Comparison of ENCODE assay signal across 22 mouse cellular contexts in genomic region chr4:153118824-153119646, GRCm38 (mm10).
A peak's percentile ranks its signal among the peaks of the same experiment; 100 is the strongest.
DNase-seq lines count a peak whose midpoint lies in the region; ATAC-seq and TF ChIP-seq lines count a peak whose summit lies in the region.
"Had no signal": no experiment of that assay in that cellular context is flagged by ENCODE, and none has a peak within 500 bp of the region (broad histone marks: within the 10 kb centered on the region; RNA-seq: fewer than 3 reads in every experiment).

No protein-coding gene starts in this region.

- peak overlapping the region; percentile 37; the same call in 1 of the 2 replicates for H3K27ac ChIP-seq in kidney, adult 2 months (ENCODE audit: insufficient read depth, low read depth, low read length)
- peak overlapping the region; percentile 85 for H3K27ac ChIP-seq in kidney, embryonic 16.5 days (ENCODE audit: low read length)
- no peak overlapping the region for H3K27ac ChIP-seq in liver, embryonic 12.5 days
- H3K27ac ChIP-seq: embryonic facial prominence, embryonic 10.5 days; forebrain, embryonic 13.5 days; heart, embryonic 15.5 days; hindbrain, embryonic 10.5 days; hindbrain, embryonic 14.5 days had no signal

- H3K27me3 ChIP-seq in kidney, adult 2 months (replicated peaks; ENCODE audit: control insufficient read depth, insufficient read depth, low read length), result no peaks in the 10 kb centered on the region
- H3K27me3 ChIP-seq in kidney, embryonic 16.5 days (ENCODE audit: insufficient read depth, low read length), result no peaks in the 10 kb centered on the region
- H3K27me3 ChIP-seq in liver, embryonic 12.5 days (replicated peaks), result no peaks in the 10 kb centered on the region
- H3K27me3 ChIP-seq: forebrain, embryonic 13.5 days; heart, embryonic 15.5 days had no signal

- H3K9ac ChIP-seq in kidney, embryonic 16.5 days (replicated peaks; ENCODE audit: low read length), result no peak overlapping the region; the same call in 1 of the 2 replicates
- H3K9ac ChIP-seq in liver, embryonic 12.5 days, result no peak overlapping the region
- H3K9ac ChIP-seq: forebrain, embryonic 13.5 days; forebrain, postnatal 0 days; heart, embryonic 15.5 days; hindbrain, embryonic 14.5 days had no signal

- H3K36me3 ChIP-seq in kidney, adult 2 months (ENCODE audit: control insufficient read depth, insufficient read depth, low read length), result no peaks in the 10 kb centered on the region
- no peaks in the 10 kb centered on the region for H3K36me3 ChIP-seq in kidney, embryonic 16.5 days (ENCODE audit: insufficient read depth, low read length)
- H3K36me3 ChIP-seq in liver, embryonic 12.5 days, result no peaks in the 10 kb centered on the region
- H3K36me3 ChIP-seq: embryonic facial prominence, embryonic 10.5 days; heart, embryonic 15.5 days; hindbrain, embryonic 10.5 days had no signal

- H3K4me2 ChIP-seq in kidney, embryonic 16.5 days (replicated peaks; ENCODE audit: low read depth, low read length), result peak overlapping the region; percentile 39
- H3K4me2 ChIP-seq in liver, embryonic 12.5 days, result no peak overlapping the region
- H3K4me2 ChIP-seq: forebrain, embryonic 13.5 days; heart, embryonic 11.5 days; heart, embryonic 15.5 days; hindbrain, embryonic 14.5 days had no signal

- peak overlapping the region; percentile 39; the same call in 1 of the 2 replicates for H3K4me3 ChIP-seq in kidney, adult 2 months (ENCODE audit: insufficient read depth, low read depth, low read length)
- H3K4me3 ChIP-seq in kidney, embryonic 16.5 days (ENCODE audit: low read length), result peak overlapping the region; percentile 5; the same call in 1 of the 2 replicates
- no peak overlapping the region for H3K4me3 ChIP-seq in liver, embryonic 12.5 days
- H3K4me3 ChIP-seq: embryonic facial prominence, embryonic 10.5 days; forebrain, embryonic 13.5 days; heart, embryonic 15.5 days; hindbrain, embryonic 10.5 days had no signal

- no peaks in the 10 kb centered on the region for H3K9me3 ChIP-seq in kidney, embryonic 16.5 days (ENCODE audit: low read length)
- no peaks in the 10 kb centered on the region; the same call in 1 of the 2 replicates for H3K9me3 ChIP-seq in liver, embryonic 12.5 days (replicated peaks)
- H3K9me3 ChIP-seq: embryonic facial prominence, embryonic 10.5 days; forebrain, embryonic 13.5 days; heart, embryonic 15.5 days; hindbrain, embryonic 10.5 days had no signal

- H3K4me1 ChIP-seq in kidney, adult 2 months (ENCODE audit: control insufficient read depth, insufficient read depth, low read length), result peaks cover 2% of the 10 kb centered on the region; the same call in 1 of the 2 replicates
- H3K4me1 ChIP-seq in kidney, embryonic 16.5 days (ENCODE audit: insufficient read depth, low read length), result peaks cover 30% of the 10 kb centered on the region
- H3K4me1 ChIP-seq in liver, embryonic 12.5 days, result no peaks in the 10 kb centered on the region
- H3K4me1 ChIP-seq: heart, embryonic 15.5 days had no signal

- 29% methylated on average over 14 of the region's 14 CpGs for WGBS in kidney, adult 2 months
- 31% methylated on average over 14 of the region's 14 CpGs for WGBS in kidney, embryonic 16.5 days
- WGBS in liver, embryonic 12.5 days (ENCODE audit: insufficient replicate concordance), result 62% methylated on average over 14 of the region's 14 CpGs

- no peak for TF ChIP-seq POLR2A in kidney, adult 2 months (IDR thresholded peaks at IDR 0.05; ENCODE audit: low read depth, low read length)

- peak; percentile 44 for DNase-seq in kidney, adult 2 months
- peak; percentile 8 to 30 for DNase-seq in kidney, postnatal 36 days
- DNase-seq in layer of hippocampus, adult 18-20 months (ENCODE audit: low spot score in 2 of 2), result no peak
- DNase-seq in heart, postnatal 4 days, result no peak
- DNase-seq in layer of hippocampus, postnatal 25 days (ENCODE audit: extremely low spot score in 1 of 2, low spot score in 1 of 2), result no peak
- DNase-seq: adrenal gland, adult 2 months; adrenal gland, postnatal 25 days; cerebellum, adult 18-20 months; cerebellum, adult 9-11 months; cerebellum, postnatal 36 days; forebrain, postnatal 0 days; gastrocnemius, postnatal 10 days; heart, adult 18-20 months; heart, postnatal 14 days had no signal

- ATAC-seq in kidney, embryonic 16.5 days (ENCODE audit: low FRiP score, low TSS enrichment), result peak; percentile 83
- no peak for ATAC-seq in liver, embryonic 12.5 days
- ATAC-seq: forebrain, embryonic 13.5 days; forebrain, postnatal 0 days had no signal

- TF ChIP-seq CTCF in kidney, adult 2 months (conservative IDR thresholded peaks at IDR 0.05; ENCODE audit: insufficient read depth, insufficient read length, low read depth, low read length), result no peak

Comparison
In these comparisons a context has a peak if more than half of its experiments do, and no peak if none do; other contexts are left out.
1. DNase-seq: peak in kidney, adult 2 months (single experiment) and kidney, postnatal 36 days (2 of 2); none in layer of hippocampus, adult 18-20 months (0 of 2), heart, postnatal 4 days (single experiment) and layer of hippocampus, postnatal 25 days (0 of 2).